Mouse (Mus musculus) central nervous system, embryonic 14 days (tissue): Measurements from ENCODE around the gene Cxcr5. TPM values are rescaled to one million over a fixed set of nuclear protein-coding genes. Genes with fewer than 3 reads are reported as not detected.

Experiments used
- polyA plus RNA-seq: library from polyadenylated mRNA; depleted of rRNA; stranded (reverse); fragments of >200 nt; gene quantifications from 2 replicates; pipeline ENCODE4 v1.2.3, GENCODE M21; 2012; rRNA removed

Cxcr5 gene
- polyA plus RNA-seq: 0.04 TPM in 2 replicates

GRCm38 (mm10) chr9:44561597-44561996, at the start of gene Cxcr5:
Gene Cxcr5, minus strand, starts transcription at chr9:44561877.

GRCm38 (mm10) chr9:44604779-44605615, 43.3 kb upstream of the Cxcr5 start, which contains the start of gene Ddx6:
Gene Ddx6, plus strand, starts transcription at chr9:44604892.

GRCm38 (mm10) chr9:44482552-44482951, 79.1 kb downstream of the Cxcr5 start, which contains the start of gene Bcl9l:
Gene Bcl9l, plus strand, starts transcription at chr9:44482825.

Other genes starting within 250 kb of the Cxcr5 start
- gene C2cd2l, start 241.6 kb downstream of the Cxcr5 start, polyA plus RNA-seq: 47.2 and 53.2 TPM in 2 replicates
- gene Dpagt1, start 235.9 kb downstream of the Cxcr5 start, polyA plus RNA-seq: 38.7 and 39.4 TPM in 2 replicates
- 197 and 236 TPM in 2 replicates for gene H2afx, start 227.2 kb downstream of the Cxcr5 start, polyA plus RNA-seq
- gene Hmbs, start 217.6 kb downstream of the Cxcr5 start, polyA plus RNA-seq: 50.4 and 50.6 TPM in 2 replicates
- gene Vps11, start 200.2 kb downstream of the Cxcr5 start, polyA plus RNA-seq: 36.0 and 37.5 TPM in 2 replicates
- 47.0 and 53.6 TPM in 2 replicates for gene Hyou1, start 182.4 kb downstream of the Cxcr5 start, polyA plus RNA-seq
- gene Slc37a4, start 165.0 kb downstream of the Cxcr5 start, polyA plus RNA-seq: 48.9 and 50.0 TPM in 2 replicates
- 705 and 780 TPM in 2 replicates for gene Rps25, start 154.7 kb downstream of the Cxcr5 start, polyA plus RNA-seq
- gene Trappc4, start 154.3 kb downstream of the Cxcr5 start, polyA plus RNA-seq: 169 and 183 TPM in 2 replicates
- gene Ccdc84, start 143.3 kb downstream of the Cxcr5 start, polyA plus RNA-seq: 57.4 and 62.5 TPM in 2 replicates
- gene Foxr1, start 120.7 kb downstream of the Cxcr5 start, polyA plus RNA-seq: not detected in 2 replicates
- 0.43 TPM in 1 of 2 replicates, not detected in the other for gene Upk2, start 106.9 kb downstream of the Cxcr5 start, polyA plus RNA-seq
- gene Bcl9l, start 79.1 kb downstream of the Cxcr5 start, polyA plus RNA-seq: 18.8 and 23.9 TPM in 2 replicates
- 49.3 and 55.0 TPM in 2 replicates for gene Ddx6, start 43.0 kb upstream of the Cxcr5 start, polyA plus RNA-seq
- gene Treh, start 111.4 kb upstream of the Cxcr5 start, polyA plus RNA-seq: not detected in 2 replicates
- gene Phldb1, start 173.3 kb upstream of the Cxcr5 start, polyA plus RNA-seq: 140 and 145 TPM in 2 replicates
- 76.7 and 85.0 TPM in 2 replicates for gene Arcn1, start 206.0 kb upstream of the Cxcr5 start, polyA plus RNA-seq
- 142 and 154 TPM in 2 replicates for gene Ift46, start 206.0 kb upstream of the Cxcr5 start, polyA plus RNA-seq
- gene Tmem25, start 237.4 kb upstream of the Cxcr5 start, polyA plus RNA-seq: 20.3 and 22.4 TPM in 2 replicates
- 0.71 and 1.3 TPM in 2 replicates for gene Ttc36, start 241.2 kb upstream of the Cxcr5 start, polyA plus RNA-seq